Mouse (Mus musculus) liver (tissue): ENCODE data around the gene Faah.

Source experiments
- DNase-seq: peaks from one replicate; pipeline ENCODE4 v3.0.0-alpha.2; 2020; ENCODE audit warnings: mixed read lengths

Gene Faah

DNA sequence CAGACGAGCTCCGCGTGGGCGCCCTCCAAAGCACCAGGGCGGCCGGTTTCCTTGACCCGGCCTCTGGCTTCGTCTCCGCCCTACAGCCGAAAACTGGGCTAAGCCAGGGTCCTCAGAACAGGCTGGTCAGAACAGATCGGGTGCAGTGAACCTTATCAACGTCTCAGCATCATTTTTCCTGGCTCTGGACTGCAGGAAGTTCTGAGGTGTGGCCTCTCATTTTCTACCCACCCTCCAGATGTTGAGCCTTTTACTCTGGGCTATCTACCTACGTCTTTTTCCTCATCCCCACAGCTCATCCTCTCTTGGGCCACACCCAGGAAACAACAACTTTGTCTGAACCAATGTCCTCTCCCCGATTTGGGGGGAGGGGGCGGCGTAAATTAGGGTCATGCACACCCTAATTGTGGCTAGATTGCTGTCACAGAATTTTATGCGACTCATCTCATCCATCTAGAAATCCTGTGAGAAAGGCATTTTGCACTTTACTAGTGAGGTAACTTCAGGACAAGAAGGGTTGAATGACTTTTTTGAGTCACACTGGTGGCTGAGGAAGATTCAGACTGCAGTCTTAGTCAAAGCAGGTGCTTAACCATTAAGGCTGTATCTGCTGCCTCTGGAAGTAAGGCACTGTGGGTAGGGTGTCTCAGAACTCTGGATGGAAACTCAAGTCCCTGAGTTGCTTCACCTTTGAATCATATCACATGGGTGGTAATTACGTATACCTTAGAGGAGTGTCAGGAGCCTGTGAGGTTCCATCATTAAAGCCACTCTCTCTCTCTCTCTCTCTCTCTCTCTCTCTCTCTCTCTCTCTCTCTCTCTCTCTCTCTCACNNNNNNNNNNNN is at the start of gene Faah:
TSS of gene Faah (minus strand) at position 25 of the 845 bp plus-strand sequence.
- no peak for DNase-seq

DNA sequence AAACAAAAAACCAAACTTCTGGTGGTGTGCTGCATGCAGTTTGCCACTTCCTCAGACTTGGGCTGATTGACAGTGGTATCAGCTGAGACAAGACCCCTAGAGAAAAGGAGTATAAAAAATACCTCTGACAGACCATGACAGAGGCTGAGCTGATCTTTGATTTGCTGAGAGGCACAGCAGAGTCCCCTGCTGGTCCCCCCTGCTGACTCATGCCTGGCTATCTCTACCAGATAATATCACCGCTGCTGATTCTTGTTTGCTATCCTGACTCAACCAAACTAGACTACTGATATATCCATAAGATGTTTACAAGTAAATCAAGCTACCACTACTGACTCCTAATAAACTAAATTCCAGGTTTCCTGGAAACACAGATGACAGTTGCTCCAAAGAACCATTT is 46.1 kb upstream of the Faah start:
- peak; percentile 14 for DNase-seq

DNA sequence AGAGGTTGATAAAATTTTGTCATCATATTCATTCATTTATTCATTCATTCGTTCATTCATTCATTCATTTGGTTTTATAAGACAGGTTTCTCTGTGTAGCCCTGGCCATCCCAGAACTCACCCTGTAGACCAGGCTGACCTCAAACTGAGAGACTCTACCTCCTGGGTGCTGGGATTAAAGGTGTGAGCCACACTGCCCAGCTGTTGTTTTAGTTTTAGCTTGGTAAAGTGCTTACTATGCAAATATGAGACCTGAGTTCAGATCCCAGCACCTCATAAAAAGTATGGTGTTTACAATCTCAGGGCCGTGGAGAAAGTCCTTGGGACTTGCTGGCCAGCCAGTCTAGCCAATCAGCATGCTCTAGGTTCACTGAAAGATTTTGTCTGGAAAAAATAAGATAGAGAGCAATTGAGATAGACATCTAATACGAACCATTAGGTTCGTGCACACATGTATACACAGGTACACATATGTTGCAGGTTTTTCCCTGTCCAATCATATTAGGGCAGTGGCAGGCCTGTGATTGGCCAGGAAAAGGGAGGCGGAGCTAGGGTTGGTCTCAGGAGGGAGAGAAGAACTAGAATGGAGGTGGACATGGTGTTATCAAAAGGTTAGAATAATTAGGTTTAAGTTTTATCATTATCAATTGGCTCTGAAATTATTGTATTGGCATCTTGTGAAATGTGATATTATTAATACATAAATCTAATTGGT is 41.4 kb upstream of the Faah start:
- DNase-seq: no peak

DNA sequence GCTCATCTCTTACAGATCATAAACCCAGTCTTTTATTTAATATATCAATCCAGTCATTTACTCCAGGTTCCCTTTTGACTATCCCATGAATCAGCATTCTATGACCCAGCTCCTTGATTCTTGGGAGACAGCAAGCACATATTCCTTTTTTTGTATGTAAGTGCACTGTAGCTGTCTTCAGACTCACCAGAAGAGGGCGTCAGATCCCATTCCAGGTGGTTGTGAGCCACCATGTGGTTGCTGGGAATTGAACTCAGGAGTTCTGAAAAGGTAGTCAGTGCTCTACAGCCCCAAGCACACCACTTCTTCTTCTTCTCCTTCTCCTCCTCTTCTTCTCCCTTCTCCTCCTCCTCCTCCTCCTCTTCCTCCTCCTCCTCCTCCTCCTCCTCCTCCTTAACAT is 39.8 kb upstream of the Faah start:
- no peak for DNase-seq

DNA sequence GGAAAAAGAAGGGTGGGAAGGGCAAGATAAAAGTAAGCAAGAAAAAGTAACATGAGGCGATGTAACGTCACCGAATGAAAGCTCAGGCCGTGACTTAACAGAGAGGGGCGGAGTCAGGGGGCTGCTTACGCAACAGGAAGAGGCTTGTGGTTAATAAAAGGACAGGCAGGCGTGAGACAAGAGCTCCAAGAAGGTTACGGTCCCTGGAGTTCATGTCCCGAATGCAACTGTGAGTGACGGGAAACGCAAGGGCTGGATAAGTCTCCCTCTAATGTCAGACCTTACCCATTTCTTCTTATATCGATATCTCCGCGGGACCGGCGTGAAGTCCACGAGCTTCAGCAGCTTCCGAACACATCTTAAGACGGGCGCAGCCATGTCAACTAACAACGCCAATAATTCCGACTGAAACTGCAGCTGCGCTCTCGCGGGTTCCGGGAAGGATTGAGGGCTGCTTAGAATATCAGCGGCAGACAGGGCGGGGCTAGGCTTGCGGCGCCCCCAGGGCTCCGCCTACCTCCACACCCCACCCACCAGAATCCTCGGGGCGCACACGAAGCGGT is 35.8 kb upstream of the Faah start, which contains the start of gene Nsun4:
TSS of gene Nsun4 (minus strand) at position 478 of the 563 bp plus-strand sequence.
- peak; percentile 93 for DNase-seq

DNA sequence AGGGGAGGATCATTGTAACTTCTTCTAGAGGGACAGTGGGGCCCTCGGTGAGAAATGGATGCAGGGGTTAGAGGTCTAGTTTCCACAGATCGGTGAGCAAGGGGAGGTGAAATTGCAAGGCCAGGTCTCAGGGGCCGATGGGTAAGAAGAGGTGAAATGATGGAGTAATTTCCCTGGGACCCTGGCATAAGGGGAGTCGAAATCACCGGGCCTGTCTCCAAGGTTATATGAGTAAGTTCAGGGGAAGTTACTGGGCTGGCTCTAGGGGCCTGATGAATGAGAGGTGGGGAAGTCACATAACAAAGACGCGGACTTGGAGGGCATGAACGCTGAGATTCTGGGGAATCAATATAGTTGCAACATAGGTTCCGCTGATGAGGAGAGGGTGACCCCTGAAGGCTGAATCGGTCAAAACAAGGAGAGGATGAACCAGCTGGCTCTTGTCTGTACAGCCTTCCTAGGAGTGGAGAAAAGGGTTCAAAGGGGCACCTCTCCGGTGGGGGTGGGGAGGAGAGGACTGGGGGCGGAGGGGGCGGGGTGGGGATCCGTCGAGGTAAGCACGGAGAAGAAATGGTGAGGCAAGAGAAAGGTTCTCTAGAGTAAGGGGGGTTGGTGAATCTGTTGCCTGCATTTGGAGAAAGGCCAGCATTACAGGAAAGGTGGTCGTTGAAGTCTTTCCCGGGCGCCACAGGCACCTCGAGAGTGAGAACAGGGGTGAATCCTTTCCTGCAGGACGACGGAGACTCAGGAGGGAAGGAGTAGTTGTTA is 35.0 kb upstream of the Faah start:
- DNase-seq: peak; percentile 40

DNA sequence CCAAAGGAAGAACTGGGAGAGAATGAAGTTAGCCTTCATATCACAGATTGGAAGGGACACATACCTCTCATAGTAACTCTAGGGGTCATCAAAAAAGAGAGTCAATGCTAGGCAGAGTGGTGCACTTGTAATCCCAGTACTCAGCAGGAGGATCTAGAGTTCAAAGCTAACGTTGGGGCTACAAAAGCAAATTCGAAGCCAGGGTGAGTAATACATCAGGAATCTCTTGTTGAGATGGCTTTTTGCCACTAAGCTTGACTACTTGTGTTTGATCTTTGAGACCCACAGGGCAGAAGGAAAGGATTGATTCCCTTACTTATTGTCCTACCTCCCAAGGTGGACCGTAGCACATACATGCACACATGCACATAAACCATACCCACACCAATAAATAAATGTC is 31.5 kb upstream of the Faah start:
- no peak for DNase-seq

DNA sequence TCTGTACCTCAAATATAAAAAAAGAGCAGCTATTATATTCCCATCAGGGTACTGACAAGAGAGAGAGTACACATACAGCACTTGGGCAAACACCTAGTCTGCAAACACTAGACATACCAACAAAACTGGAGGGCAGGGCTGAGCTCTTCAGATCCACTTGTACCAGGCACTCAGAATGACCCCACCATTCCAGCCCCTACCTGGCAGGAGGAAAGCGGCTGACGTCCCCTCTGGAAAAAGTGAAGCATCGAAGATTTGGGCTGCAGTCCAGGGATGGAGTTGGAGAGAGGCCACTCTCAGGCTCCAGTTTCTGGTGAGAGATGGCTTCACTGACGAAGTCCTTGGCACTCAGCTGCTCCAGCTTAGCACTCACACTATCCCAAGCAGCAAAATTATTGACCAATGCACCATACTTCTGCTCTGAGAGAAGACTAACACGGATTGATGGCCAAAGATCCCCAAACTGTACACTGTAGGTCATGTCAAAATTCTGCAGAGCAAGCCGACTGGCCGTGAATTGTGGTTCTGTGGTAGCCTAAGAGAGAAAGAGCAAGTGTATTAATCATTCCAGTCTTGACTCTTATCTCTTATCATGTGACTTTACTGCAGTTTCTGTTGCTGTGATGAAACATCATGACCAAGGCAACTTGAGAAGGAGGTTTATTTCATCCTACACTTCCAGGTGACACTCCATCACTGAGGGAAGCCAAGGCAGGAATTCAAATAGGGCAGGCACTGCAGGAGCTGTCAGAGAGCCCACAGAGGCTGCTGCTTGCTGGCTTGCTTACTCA is 30.6 kb upstream of the Faah start:
- no peak for DNase-seq

DNA sequence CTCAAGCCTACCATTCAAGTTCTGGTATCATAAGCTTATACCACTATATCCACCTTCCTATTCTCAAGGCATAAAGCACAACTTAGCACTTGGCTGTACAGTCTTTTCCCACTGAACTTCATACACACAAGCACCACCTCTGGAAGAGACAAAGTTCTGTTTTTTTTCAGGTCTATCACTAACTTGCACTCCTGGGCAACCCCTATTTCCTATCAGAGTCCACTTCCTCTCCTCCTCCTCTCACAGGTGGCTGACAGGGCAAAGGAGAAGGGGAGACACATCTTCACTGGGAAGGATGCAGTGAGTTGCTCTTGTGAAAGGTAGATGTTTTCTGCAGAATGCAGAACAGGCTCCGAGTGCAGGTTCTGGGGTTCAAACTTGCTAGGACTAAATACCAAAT is 30.0 kb upstream of the Faah start:
- DNase-seq: no peak

DNA sequence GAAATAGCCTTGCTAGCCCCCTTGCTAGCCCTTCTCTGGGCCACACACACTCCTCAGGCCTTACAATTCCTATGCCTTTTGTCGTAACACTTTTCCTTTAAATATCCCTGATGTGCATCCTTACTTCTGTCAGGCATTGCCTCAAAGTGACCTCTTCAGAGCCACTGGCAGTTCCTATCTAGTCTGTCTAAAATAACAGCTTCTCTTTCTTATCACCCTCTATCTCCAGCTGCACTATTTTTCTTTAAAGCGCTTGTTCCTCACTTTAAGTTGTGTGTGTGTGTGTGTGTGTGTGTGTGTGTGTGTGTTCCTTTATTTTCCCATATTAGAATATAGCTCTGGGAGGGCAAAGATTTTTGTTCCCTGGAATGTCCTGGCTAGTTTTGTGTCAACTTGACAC is 28.9 kb upstream of the Faah start:
- DNase-seq: no peak

DNA sequence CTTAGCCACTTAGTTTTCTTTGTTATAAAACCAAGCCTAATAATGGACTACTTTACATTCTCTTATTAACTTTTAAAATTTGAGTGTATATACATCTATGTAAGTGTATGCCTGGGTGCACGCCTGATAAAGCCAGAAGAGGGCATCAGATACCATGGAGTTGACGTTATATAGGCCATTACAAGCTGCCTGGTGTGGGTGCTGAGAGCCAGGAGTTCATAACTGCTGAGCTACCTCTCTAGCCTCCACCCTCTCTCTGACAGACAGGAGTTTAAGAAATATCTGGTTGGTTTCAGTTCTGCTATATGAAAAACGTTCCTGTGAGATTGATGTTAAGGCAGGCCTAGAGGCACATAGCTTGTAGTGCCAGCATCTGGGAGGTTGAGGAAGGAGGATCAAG is 24.5 kb upstream of the Faah start:
- DNase-seq: no peak

DNA sequence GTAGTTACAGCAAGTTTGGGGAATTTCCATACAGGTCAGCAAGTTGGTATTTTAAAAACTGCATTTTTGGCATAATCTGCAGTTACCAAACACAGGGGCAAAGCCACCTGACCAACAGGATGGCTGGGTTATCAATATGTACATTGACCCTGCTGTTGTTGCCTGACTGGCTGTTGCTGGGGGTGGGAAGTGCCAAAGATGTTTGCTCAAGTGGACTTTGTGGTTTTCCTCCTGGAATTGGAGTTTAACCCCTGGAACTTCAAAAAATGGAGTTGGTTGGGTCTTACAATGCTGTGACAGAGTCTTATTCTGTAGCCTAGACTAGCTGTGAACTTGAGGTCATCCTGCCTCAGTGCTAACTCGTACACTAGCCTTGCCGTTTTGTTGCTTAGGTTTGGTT is 22.7 kb upstream of the Faah start:
- no peak for DNase-seq

DNA sequence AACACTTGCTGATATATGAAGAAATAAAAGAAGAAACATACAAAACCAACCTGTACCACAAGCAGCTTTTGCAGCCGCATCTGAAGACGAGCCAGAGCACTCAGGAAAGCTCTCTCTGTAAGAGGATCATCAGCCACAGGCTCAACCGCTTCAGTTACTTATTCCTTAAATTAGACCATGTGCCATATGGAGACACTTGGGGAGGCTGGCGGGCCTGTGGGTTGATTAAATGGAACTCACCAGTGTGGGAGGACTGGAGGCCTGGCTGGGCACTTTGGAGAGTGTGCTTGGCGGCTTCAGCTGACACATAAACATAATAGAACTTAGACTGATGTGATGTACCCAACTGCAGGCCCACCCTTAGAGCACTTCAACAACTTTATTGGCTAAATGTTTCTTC is 15.6 kb upstream of the Faah start:
- DNase-seq: no peak

DNA sequence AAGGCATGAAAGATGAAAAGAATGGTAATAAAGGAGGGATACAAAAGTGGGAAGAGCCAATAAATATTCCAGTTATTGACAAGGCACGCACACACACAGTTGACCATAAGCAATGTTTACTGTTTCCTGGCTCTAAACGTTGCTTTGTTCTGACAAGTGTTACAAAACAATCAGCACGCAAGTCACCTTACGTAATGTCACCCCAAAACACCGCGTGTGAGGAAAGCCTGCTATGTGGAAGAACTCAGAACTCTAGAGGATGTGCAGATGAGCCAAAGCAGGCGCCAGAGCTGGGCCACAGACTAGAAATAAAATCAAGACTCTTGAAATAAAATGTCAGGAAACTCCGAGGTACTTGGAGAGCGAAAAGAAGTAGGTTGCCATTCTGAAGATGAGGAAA is 15.2 kb upstream of the Faah start:
- DNase-seq: no peak

DNA sequence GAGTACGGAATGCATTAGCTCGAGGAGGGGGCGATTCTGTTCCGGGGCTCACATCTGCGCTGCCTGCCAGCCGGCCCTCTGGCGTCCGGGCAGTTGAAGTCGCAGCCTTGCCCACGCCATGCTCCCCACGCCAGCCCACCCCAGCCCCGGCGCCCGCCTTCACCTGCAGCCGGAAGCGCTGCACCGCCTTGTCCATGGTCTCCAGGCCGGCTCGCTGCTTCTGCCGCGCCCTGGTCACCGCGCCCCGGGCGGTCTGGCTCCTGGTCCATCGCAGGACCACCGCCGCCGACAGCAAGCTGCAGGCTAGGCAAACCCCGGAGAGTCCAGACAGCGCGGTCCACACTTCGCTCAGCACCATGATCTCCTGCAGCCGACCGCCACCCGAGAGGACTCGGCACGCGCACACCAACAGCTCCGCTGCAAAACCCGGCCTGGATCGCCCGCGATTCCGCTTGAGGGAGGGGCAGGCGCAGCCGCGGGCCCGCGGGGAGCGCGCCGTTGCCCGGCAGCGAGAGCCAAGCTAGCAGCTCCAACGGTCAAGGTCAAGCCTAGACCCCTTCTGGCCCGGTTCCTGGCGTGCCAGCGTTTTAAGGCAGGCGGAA is 325 bp downstream of the Faah start:
- peak; percentile 60 for DNase-seq

DNA sequence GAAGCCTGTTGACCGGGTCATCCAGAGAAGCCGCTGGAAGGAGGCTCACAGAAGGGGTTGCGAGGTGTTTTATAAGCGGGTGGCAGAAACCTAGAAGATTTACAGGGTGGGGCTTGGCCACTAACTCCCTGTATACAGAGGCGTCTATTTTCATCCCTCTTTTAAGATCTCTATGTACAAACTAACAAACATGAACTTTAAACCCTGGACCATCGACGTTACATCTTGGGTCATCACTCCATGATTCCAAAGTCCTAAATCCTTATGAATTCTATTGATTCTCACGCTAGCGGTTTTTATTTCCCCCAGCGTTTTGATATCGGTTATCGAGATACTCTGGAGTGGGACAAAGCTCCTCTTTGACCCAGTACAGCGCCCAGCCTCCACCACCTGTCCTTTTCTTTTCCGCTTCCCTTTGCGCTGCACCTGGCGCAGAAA is 845 bp downstream of the Faah start:
- no peak for DNase-seq

DNA sequence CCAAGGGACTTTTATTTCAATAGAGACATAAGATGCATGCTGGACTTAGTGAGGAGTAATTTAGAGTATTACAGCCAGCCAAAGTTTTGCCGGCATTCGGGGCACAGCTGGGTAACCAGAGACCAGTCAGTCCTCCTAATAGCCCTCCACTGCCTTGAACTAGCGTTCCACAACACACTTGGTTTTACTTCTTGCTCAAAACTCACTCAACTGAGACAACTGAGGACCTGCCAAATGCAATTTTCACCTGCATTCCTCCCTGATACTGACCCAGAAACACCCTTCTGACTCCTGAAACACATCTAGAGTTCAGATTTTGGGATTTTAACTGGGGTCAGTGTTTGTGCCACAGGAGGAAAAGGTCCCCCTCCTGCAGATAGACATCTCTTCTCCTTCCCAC is 1.3 kb downstream of the Faah start:
- no peak for DNase-seq

DNA sequence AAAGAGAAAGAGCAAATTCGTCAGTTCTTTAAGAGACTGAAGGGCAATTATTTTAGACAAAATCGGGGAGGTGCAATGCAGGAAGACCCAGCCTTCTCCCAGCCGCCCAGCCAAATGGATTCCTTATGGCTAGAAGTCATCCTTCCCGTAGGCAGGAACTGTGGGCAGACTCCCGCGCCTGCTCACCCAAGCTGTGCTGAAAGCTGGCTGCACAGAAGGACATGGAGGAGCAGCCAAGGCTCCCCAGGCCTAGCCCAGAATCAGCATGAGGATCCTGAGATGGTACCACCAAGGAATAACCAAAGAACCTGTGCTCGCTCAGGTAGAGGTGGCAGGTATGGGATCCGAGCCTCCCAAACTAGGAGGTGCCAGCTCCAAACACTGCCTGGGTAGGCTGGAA is 1.7 kb downstream of the Faah start:
- DNase-seq: no peak

DNA sequence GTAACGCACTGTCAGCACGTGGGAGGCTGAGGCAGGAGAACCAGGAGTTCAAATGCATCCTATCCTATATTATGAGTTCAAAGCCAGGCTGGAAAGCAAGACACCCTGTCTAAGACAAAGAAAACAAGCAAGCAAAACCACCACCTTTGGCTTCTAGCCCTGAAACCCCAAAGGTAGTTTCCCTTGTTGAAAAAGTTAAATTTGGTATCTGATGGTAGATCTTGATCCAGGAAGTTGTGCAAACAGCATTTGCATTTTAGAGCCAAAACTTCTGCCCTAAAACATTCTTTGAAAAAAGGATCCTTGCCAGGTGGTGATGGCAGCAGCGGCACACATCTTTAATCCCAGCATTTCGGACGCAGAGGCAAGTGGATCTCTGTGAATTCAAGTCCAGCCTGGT is 2.2 kb downstream of the Faah start:
- DNase-seq: no peak

DNA sequence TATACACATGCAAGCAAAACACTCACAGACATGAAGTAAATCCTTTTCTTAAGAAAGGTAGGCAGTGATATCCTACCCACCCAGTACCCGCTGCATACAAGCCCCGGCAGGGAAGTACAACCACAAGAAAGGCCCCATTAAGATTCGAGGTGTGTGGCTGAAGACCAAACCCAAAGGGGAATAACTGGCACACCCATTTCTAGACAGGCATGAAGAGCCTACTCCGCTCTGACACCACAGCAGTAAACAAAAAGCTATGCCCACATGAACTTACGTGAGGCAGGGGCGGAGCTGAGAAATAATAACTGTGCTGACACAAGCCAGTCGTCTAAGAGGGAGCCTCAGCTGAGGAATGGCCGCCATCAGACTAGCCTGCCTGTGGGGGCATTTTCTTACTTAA is 7.5 kb downstream of the Faah start:
- no peak for DNase-seq

DNA sequence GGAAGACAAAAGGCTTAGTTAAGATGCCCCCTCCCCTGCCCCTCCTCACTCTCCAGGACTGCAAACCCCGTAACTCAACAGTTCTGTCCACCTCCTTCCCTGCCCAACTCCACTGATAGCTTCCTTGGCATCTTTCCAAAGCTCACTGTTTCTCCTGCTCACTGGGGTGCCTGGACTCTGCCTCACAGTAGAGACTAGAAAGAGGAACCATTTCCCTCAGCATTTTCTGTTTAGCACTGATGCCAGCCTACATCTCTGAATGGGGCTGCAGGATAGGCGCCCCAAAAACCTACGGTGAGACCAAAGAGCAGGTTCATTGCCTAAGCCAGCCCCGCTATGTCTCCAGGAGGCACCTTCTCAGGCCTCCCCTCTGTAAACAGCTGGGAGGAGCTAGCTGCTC is 16.5 kb downstream of the Faah start:
- no peak for DNase-seq

DNA sequence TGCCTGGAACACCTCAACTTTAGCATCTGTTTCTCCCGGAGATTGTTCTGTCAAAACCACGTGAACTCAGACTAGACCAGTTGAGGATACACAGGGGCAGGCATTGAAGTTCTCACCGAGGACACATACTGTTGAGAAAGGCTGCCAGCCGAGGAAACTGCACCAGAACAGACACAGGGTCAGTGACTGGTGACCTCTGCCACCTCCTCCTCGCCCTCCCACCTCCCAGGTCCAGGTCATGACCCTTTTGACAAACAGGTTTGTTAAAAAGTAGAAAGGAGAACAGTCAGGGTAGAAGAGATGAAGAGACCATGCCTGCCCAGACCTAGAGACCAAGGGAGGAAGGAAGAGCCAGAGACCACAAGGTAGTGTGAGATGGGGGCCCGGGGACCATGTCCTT is 17.1 kb downstream of the Faah start:
- peak; percentile 31 for DNase-seq
